Mouse (Mus musculus) kidney, embryonic 15.5 days (tissue): ENCODE results near the gene Fam43b. TPM values are rescaled to one million over a fixed set of nuclear protein-coding genes. Genes with fewer than 3 reads are reported as not detected.
A peak's percentile ranks its signal among the peaks of the same experiment; 100 is the strongest.

ENCODE experiments used
- ATAC-seq: fragments of 200-750 bp; cut with Nextera tagmentation; replicated peaks from 2 replicates; pipeline ENCODE4 v1.8.0; 2017; ENCODE audit warnings: moderate TSS enrichment; ENCODE audit not compliant: low FRiP score
- H3K27ac ChIP-seq: fragments of 300-500 bp; sonication (generic); 2 replicates; pipeline ENCODE4 v1.5.1; 2015; ENCODE audit warnings: mild to moderate bottlenecking, inconsistent platforms
- H3K27me3 ChIP-seq: fragments of 300-500 bp; sonication (generic); 2 replicates; pipeline ENCODE4 v1.6.1; 2015; ENCODE audit warnings: inconsistent platforms
- H3K36me3 ChIP-seq: fragments of 300-500 bp; sonication (generic); 2 replicates; pipeline ENCODE4 v1.6.1; 2015; ENCODE audit warnings: inconsistent platforms
- H3K4me1 ChIP-seq: fragments of 300-500 bp; sonication (generic); 2 replicates; pipeline ENCODE4 v1.6.1; 2015; ENCODE audit warnings: inconsistent platforms
- H3K4me2 ChIP-seq: fragments of 300-500 bp; sonication (generic); 2 replicates; pipeline ENCODE4 v1.6.1; 2015; ENCODE audit warnings: moderate library complexity, mild to moderate bottlenecking, inconsistent platforms
- H3K4me3 ChIP-seq: fragments of 300-500 bp; sonication (generic); replicated peaks from 2 replicates; pipeline ENCODE4 v1.5.1; 2015; ENCODE audit warnings: mild to moderate bottlenecking, inconsistent platforms
- H3K9ac ChIP-seq: fragments of 300-500 bp; sonication (generic); 2 replicates; pipeline ENCODE4 v1.6.1; 2015; ENCODE audit warnings: mild to moderate bottlenecking, inconsistent platforms
- H3K9me3 ChIP-seq: fragments of 300-500 bp; sonication (generic); replicated peaks from 2 replicates; pipeline ENCODE4 v1.6.1; 2016; ENCODE audit warnings: inconsistent platforms
- WGBS: fragments of 180-500 bp; shearing (Covaris S2); methylation state at CpG from one replicate; pipeline ENCODE4 v1.1.7; 2015; ENCODE audit warnings: mixed read lengths; 5-methylcytosine and 5-hydroxymethylcytosine counted together
- polyA plus RNA-seq: library from polyadenylated mRNA; unstranded; fragments of >200 nt; fragmentation: Nextera tagmentation; extraction: Ambion mirVana; gene quantifications from 2 replicates; pipeline ENCODE4 v1.2.1, GENCODE M21; 2015

The Fam43b gene
- polyA plus RNA-seq, 1 experiment from 2014 or later: not detected

GRCm38 (mm10) chr4:138358176-138358575 lies 38.2 kb downstream of the Fam43b start:
- no peak overlapping the region for H3K27ac ChIP-seq
- H3K27me3 ChIP-seq: 0 out of 2 replicates have a peak, but pooled peaks cover 3% of the 10 kb centered on the region
- H3K9me3 ChIP-seq: no peaks in the 10 kb centered on the region
- no peak for ATAC-seq
- H3K4me3 ChIP-seq: no peak overlapping the region
- H3K36me3 ChIP-seq: no peaks in the 10 kb centered on the region
- 81% methylated on average over 3 of the region's 3 CpGs for WGBS
- no peak overlapping the region for H3K4me2 ChIP-seq
- H3K9ac ChIP-seq: no peak overlapping the region
- H3K4me1 ChIP-seq: peaks cover 7% of the 10 kb centered on the region

DNA sequence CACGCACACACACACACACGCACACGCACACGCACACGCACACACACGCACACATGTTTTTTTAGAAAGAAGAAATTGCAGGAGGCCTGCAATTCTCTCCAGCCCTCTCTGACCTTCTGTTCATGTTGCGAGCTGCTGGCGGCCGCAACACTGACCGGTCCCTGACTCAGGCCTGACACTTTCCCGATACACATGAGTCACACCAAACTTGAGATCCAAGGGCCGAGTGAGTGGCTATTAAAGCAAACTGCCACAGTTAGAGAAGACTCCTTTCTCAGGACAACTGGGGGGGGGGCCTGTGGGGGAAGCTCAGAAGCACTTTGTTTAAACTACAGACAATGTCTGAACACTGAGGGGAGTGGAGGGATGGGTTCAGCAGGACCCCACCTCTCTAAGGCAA lies 39.8 kb downstream of the Fam43b start:
- 0 out of 2 replicates have a peak, but pooled peaks cover 3% of the 10 kb centered on the region for H3K27me3 ChIP-seq
- H3K9ac ChIP-seq: no peak overlapping the region
- ATAC-seq: no peak
- H3K4me1 ChIP-seq: peaks cover 5% of the 10 kb centered on the region
- H3K27ac ChIP-seq: no peak overlapping the region
- H3K4me2 ChIP-seq: no peak overlapping the region
- H3K36me3 ChIP-seq: no peaks in the 10 kb centered on the region
- H3K9me3 ChIP-seq: 0 out of 2 replicates have a peak, but pooled peaks cover 1% of the 10 kb centered on the region
- WGBS: 87% methylated on average over 12 of the region's 12 CpGs
- H3K4me3 ChIP-seq: no peak overlapping the region

- ATAC-seq: no peak
- Histone ChIP-seq H3K4me2 (no peak overlapping the region), H3K4me1 (peaks cover under 1% of the 10 kb centered on the region; the same call in 1 of the 2 replicates), H3K4me3 (no peak overlapping the region), H3K27ac (no peak overlapping the region), H3K36me3 (no peaks in the 10 kb centered on the region), H3K9me3 (0 out of 2 replicates have a peak, but pooled peaks cover 4% of the 10 kb centered on the region), H3K27me3 (0 out of 2 replicates have a peak, but pooled peaks cover 3% of the 10 kb centered on the region), H3K9ac (no peak overlapping the region)
- 84% methylated on average over 8 of the region's 8 CpGs for WGBS
These were observed 40.2 kb downstream of the Fam43b start for GRCm38 (mm10) chr4:138356141-138356540.

DNA sequence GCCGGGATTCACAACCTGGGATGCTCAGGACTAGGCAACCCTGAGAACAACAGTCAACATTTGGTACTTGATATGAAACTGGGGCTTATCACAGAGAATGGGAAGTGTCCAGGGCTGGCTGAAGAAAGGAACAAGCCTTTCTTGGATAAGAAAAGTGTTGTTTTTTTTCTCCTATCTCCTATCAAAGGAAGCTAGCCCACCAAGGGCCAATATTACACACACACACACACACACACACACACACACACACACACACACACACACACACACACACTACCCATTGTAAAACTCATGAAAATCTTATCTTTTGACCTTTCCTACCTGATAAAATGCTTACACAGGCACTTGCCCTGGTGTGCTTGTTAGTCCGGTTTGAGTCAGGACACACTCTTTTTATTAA lies 40.8 kb downstream of the Fam43b start:
- H3K4me1 ChIP-seq: no peaks in the 10 kb centered on the region
- ATAC-seq: no peak
- no peak overlapping the region for H3K4me3 ChIP-seq
- H3K4me2 ChIP-seq: no peak overlapping the region
- no peaks in the 10 kb centered on the region for H3K27me3 ChIP-seq
- 0 out of 2 replicates have a peak, but pooled peaks cover 4% of the 10 kb centered on the region for H3K9me3 ChIP-seq
- H3K27ac ChIP-seq: no peak overlapping the region
- no peaks in the 10 kb centered on the region for H3K36me3 ChIP-seq
- H3K9ac ChIP-seq: no peak overlapping the region
- 88% methylated on average over 2 of the region's 2 CpGs for WGBS

GRCm38 (mm10) chr4:138353438-138354171 lies 42.7 kb downstream of the Fam43b start:
- Histone ChIP-seq H3K4me2 (no peak overlapping the region), H3K27ac (no peak overlapping the region), H3K4me1 (no peaks in the 10 kb centered on the region), H3K4me3 (no peak overlapping the region), H3K9me3 (0 out of 2 replicates have a peak, but pooled peaks cover 4% of the 10 kb centered on the region), H3K27me3 (no peaks in the 10 kb centered on the region), H3K9ac (no peak overlapping the region), H3K36me3 (no peaks in the 10 kb centered on the region)
- WGBS: 64% methylated on average over 10 of the region's 10 CpGs
- 0 out of 2 replicates have a peak, but pooled peaks have one; percentile 22 for ATAC-seq

DNA sequence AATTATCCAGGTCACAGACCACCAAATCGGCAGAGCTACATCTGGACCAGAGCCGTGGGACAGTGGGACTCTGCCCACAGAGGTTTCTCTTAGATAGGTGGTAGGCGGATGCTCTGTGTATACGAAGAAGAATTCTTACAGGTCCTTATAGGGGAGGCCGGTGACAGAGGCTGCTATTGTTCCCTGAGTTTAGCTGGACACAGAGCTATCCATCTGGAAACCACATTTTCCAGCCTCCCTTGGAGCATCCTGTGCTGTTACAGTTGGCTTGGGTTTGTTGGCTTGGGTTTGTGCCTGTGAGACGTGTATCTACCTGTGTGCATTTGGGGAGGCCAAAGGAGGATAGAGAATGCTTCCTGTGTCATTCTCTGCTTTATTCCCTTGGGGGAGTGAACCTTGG lies 43.6 kb downstream of the Fam43b start:
- Histone ChIP-seq H3K9me3 (0 out of 2 replicates have a peak, but pooled peaks cover 4% of the 10 kb centered on the region), H3K9ac (no peak overlapping the region), H3K4me1 (no peaks in the 10 kb centered on the region), H3K4me2 (no peak overlapping the region), H3K36me3 (no peaks in the 10 kb centered on the region), H3K27me3 (no peaks in the 10 kb centered on the region), H3K4me3 (no peak overlapping the region), H3K27ac (no peak overlapping the region)
- WGBS: 87% methylated on average over 6 of the region's 6 CpGs
- no peak for ATAC-seq

GRCm38 (mm10) chr4:138351821-138352220 lies 44.5 kb downstream of the Fam43b start:
- WGBS: 91% methylated on average over 5 of the region's 5 CpGs

GRCm38 (mm10) chr4:138348716-138349115 lies 47.6 kb downstream of the Fam43b start:
- 0 out of 2 replicates have a peak, but pooled peaks cover 4% of the 10 kb centered on the region for H3K9me3 ChIP-seq
- H3K4me3 ChIP-seq: no peak overlapping the region
- H3K27me3 ChIP-seq: no peaks in the 10 kb centered on the region

More at GRCm38 (mm10) chr4:138351821-138352220, 44.5 kb downstream of the Fam43b start:
- H3K4me2 ChIP-seq: no peak overlapping the region
- H3K4me3 ChIP-seq: no peak overlapping the region
- H3K27me3 ChIP-seq: no peaks in the 10 kb centered on the region
- H3K27ac ChIP-seq: no peak overlapping the region
- no peak for ATAC-seq
- no peaks in the 10 kb centered on the region for H3K36me3 ChIP-seq
- H3K9ac ChIP-seq: no peak overlapping the region
- H3K9me3 ChIP-seq: 0 out of 2 replicates have a peak, but pooled peaks cover 4% of the 10 kb centered on the region
- H3K4me1 ChIP-seq: no peaks in the 10 kb centered on the region

DNA sequence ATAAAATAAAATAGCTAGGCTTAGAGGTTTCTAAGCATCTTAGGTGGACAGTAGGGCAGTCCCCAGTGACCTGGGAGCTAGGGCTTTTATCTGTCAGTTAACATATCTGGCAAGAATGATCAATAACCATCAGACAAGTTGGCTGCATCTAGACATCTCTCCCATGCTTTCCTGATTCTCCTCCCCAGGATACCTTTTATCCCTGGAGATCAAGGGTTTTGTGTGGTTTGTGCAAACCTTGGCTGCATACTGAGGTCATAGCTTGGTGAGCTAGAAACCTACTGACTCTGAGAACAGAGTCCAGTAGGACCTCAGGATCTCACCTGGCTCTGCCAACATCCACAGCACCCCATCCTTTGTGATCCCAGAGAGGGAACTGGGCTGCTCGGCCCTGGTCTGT lies 49.0 kb downstream of the Fam43b start:
- Histone ChIP-seq H3K4me1 (peaks cover 18% of the 10 kb centered on the region), H3K27ac (no peak overlapping the region), H3K9me3 (0 out of 2 replicates have a peak, but pooled peaks cover 4% of the 10 kb centered on the region), H3K9ac (no peak overlapping the region), H3K4me2 (no peak overlapping the region), H3K27me3 (no peaks in the 10 kb centered on the region), H3K36me3 (no peaks in the 10 kb centered on the region), H3K4me3 (no peak overlapping the region)
- 93% methylated on average over 1 of the region's 1 CpGs for WGBS
- no peak for ATAC-seq

More at GRCm38 (mm10) chr4:138348716-138349115, 47.6 kb downstream of the Fam43b start:
- 79% methylated on average over 7 of the region's 7 CpGs for WGBS
- Histone ChIP-seq H3K4me1 (peaks cover 7% of the 10 kb centered on the region), H3K4me2 (no peak overlapping the region), H3K9ac (no peak overlapping the region), H3K36me3 (no peaks in the 10 kb centered on the region), H3K27ac (no peak overlapping the region)
- ATAC-seq: no peak

GRCm38 (mm10) chr4:138344891-138345545 lies 51.3 kb downstream of the Fam43b start:
- no peaks in the 10 kb centered on the region for H3K27me3 ChIP-seq
- H3K9ac ChIP-seq: no peak overlapping the region
- peaks cover 20% of the 10 kb centered on the region for H3K4me1 ChIP-seq
- WGBS: 77% methylated on average over 9 of the region's 9 CpGs
- no peak overlapping the region for H3K4me3 ChIP-seq
- H3K27ac ChIP-seq: no peak overlapping the region
- H3K9me3 ChIP-seq: no peaks in the 10 kb centered on the region
- ATAC-seq: no peak
- no peaks in the 10 kb centered on the region for H3K36me3 ChIP-seq
- no peak overlapping the region for H3K4me2 ChIP-seq
